Mouse (Mus musculus): Measurements from ENCODE around the gene Slc44a1.

DNA sequence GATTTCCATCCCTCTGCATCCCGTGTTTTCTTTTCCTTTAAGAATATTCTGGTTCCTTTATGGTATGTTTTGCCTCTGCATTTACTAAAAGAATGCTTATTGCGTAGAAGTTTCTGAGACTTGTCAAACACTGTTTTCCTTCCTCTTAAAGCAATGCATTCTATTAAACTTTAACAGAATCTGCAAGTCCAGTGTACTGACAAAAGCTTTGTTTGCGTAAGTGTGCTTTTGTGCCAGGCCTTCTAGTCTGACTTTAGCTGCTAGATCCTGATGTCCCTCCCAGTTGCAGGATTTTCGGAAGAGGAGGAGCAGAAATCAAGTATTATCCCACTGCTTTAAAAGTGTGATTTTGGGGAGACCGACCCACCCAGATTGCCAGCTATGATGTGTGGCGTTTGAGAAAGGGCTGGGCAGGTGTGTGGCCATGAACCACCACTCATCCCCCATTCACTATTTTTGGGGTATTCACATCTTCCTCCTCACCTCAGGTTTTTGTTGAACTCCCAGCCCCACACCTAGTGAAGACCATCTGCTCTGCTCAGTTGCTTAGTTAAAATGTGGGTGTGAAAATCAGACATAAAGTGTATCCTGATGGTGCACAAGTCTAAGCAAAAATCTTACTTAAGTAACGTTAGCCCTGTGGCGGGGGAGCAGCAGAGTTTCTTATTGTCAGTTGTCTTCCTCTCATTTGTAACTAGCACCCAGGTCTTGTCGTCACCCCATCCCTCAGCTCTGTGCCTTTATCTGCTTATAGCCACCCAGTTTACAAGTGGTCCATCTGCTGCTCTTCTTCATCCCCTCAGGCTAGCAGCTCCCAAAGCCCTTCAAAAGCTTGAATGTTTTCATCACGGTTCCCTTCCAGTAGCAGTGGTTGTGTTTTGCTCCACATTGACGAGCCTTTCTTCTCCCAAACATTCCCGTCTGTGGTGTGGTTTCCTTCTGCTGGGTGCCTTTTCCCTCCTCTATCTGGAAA, 47.3 kb downstream of the Slc44a1 start:
- no peak for TF ChIP-seq CTCF (IDR thresholded peaks at IDR 0.05; ENCODE audit: borderline replicate concordance, control insufficient read depth, extremely low read depth, insufficient read depth, low read length, poor library complexity)
- TF ChIP-seq POLR2A (IDR thresholded peaks at IDR 0.05; ENCODE audit: control insufficient read depth, extremely low read depth, insufficient read depth, low read length, poor library complexity) = no peak

All from thymus, adult 2 months (tissue).